Mouse (Mus musculus): ENCODE measurements around the gene Tmem178.

GRCm38 (mm10) chr17:81031830-81032442 lies 87.5 kb downstream of the Tmem178 start:
- TF ChIP-seq EP300 (optimal IDR thresholded peaks at IDR 0.05) (no peak), CTCF (IDR thresholded peaks at IDR 0.05; ENCODE audit: low read depth) (no peak)
